ENCODE assay signal across 10 mouse cellular contexts in the genomic region with DNA sequence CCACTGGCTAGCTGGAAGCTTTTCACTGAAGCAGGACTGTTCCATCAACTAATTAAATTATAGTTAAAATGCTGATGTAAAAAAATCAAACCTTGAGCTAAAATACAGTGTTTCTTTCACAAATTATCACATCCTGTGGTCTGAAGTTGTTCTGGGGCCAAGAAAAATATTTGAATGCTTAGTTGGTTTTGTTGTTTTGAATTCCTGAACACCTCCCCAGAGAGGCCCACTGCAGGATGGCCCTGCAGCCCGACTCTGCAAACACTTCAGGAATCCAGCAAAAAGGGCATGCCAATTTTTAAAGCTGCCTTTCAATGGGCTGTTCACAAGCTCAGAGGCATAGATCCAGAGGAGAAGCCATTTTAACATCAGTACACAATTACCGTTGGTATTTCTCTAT. TPM values are rescaled to one million over a fixed set of nuclear protein-coding genes. Genes with fewer than 3 reads are reported as not detected.
A peak's percentile ranks its signal among the peaks of the same experiment; 100 is the strongest.
DNase-seq lines count a peak whose midpoint lies in the region; ATAC-seq and TF ChIP-seq lines count a peak whose summit lies in the region.
"Had no signal": no experiment of that assay in that cellular context is flagged by ENCODE, and none has a peak within 500 bp of the region (broad histone marks: within the 10 kb centered on the region; RNA-seq: fewer than 3 reads in every experiment).

No protein-coding gene starts in this region.

- no peak overlapping the region for H3K4me3 ChIP-seq in stomach, embryonic 14.5 days (ENCODE audit: low read depth, low read length)
- H3K4me3 ChIP-seq in stomach, postnatal 0 days (ENCODE audit: low read depth, low read length) = no peak overlapping the region

- 45% methylated on average over 2 of the region's 2 CpGs for WGBS in stomach, embryonic 14.5 days
- WGBS in stomach, postnatal 0 days = 37% methylated on average over 2 of the region's 2 CpGs

- DNase-seq in heart, adult 18-20 months = peak; percentile 54 to 73
- no peak for DNase-seq in heart, postnatal 36 days
- DNase-seq in stomach, postnatal 0 days (ENCODE audit: low spot score) = no peak
- DNase-seq in heart, postnatal 14 days = peak; percentile 19 to 27
- no peak for DNase-seq in frontal cortex, adult 2 months (ENCODE audit: extremely low spot score in 1 of 2, low spot score in 1 of 2)
- no peak for DNase-seq in left cerebral cortex, postnatal 25 days (ENCODE audit: low spot score in 2 of 2)
- DNase-seq in right cerebral cortex, postnatal 14 days = no peak
- DNase-seq: cerebellum, adult 9-10 months had no signal

- 0 out of 2 replicates have a peak overlapping the region, but pooled peaks have one; percentile 3 for H3K27ac ChIP-seq in stomach, embryonic 14.5 days (ENCODE audit: low read length)
- H3K27ac ChIP-seq in stomach, postnatal 0 days (replicated peaks) = no peak overlapping the region
- H3K27ac ChIP-seq: macrophage had no signal

- H3K9me3 ChIP-seq in stomach, embryonic 14.5 days (ENCODE audit: control insufficient read depth, low read depth, low read length) = no peaks in the 10 kb centered on the region
- H3K9me3 ChIP-seq in stomach, postnatal 0 days (ENCODE audit: control insufficient read depth, low read length) = no peaks in the 10 kb centered on the region

- TF ChIP-seq EP300 in stomach, postnatal 0 days (optimal IDR thresholded peaks at IDR 0.05) = no peak

- ATAC-seq in stomach, embryonic 14.5 days (ENCODE audit: insufficient number of reproducible peaks, insufficient read depth, low FRiP score, low read depth) = no peak
- ATAC-seq in stomach, postnatal 0 days (ENCODE audit: low FRiP score, low TSS enrichment) = no peak

- intact Hi-C loops in heart, postnatal 36 days (cut with DNase I) = loop anchor here (10.0 kb wide), 1 partner anchor 320 kb away; no protein-coding TSS in a partner anchor
- intact Hi-C loops in heart, postnatal 14 days (cut with DNase I) = loop anchor here (5.0 kb wide), 1 partner anchor 57 kb away; no protein-coding TSS in a partner anchor
- intact Hi-C loops in left cerebral cortex, postnatal 25 days (cut with DNase I) = no loop called here

- no peaks in the 10 kb centered on the region for H3K36me3 ChIP-seq in stomach, embryonic 14.5 days (ENCODE audit: control insufficient read depth, insufficient read depth, low read length)
- H3K36me3 ChIP-seq in stomach, postnatal 0 days (ENCODE audit: control insufficient read depth, insufficient read depth, low read length) = no peaks in the 10 kb centered on the region

- 0 out of 2 replicates have a peak, but pooled peaks cover 4% of the 10 kb centered on the region for H3K4me1 ChIP-seq in stomach, embryonic 14.5 days (ENCODE audit: control insufficient read depth, insufficient read depth, low read length)
- 0 out of 2 replicates have a peak, but pooled peaks cover 3% of the 10 kb centered on the region for H3K4me1 ChIP-seq in stomach, postnatal 0 days (replicated peaks; ENCODE audit: control insufficient read depth, insufficient read depth)

- H3K4me2 ChIP-seq in stomach, embryonic 14.5 days (replicated peaks; ENCODE audit: low read depth, low read length) = no peak overlapping the region
- H3K4me2 ChIP-seq in stomach, postnatal 0 days (replicated peaks; ENCODE audit: low read depth) = no peak overlapping the region

- no peak for TF ChIP-seq CTCF in stomach, postnatal 0 days (IDR thresholded peaks at IDR 0.05; ENCODE audit: low read depth)

- H3K27me3 ChIP-seq in stomach, embryonic 14.5 days (ENCODE audit: control insufficient read depth, insufficient read depth, low read length) = no peaks in the 10 kb centered on the region
- H3K27me3 ChIP-seq in stomach, postnatal 0 days (ENCODE audit: control insufficient read depth, insufficient read depth, low read length) = no peaks in the 10 kb centered on the region

- no peak overlapping the region for H3K9ac ChIP-seq in stomach, embryonic 14.5 days (replicated peaks; ENCODE audit: low read depth, low read length)
- no peak overlapping the region for H3K9ac ChIP-seq in stomach, postnatal 0 days (ENCODE audit: low read length)

RNA-seq across cellular contexts. Expression of gene Fam13c, which starts 54.2 kb away (rescaled TPM):
- total RNA-seq in heart, adult 18-20 months (2021) = 1 to 10 TPM; 3.9 to 5.3 TPM
- 1 to 10 TPM; 4.9 to 6.3 TPM for total RNA-seq in heart, postnatal 36 days (2021)
- 10.1 and 11.2 TPM in 2 replicates for polyA plus RNA-seq in stomach, embryonic 14.5 days (2014; fragmentation: Nextera tagmentation; extraction: Ambion mirVana)
- polyA plus RNA-seq in stomach, postnatal 0 days (2015; fragmentation: Nextera tagmentation; extraction: Ambion mirVana) = 4.9 and 5.4 TPM in 2 replicates
- 1 to 10 TPM; 6.0 to 7.7 TPM for total RNA-seq in heart, postnatal 14 days (2021)
- polyA plus RNA-seq in frontal cortex, adult 2 months (2012; rRNA removed) = 33.0 and 38.4 TPM in 2 replicates
- 10 to 100 TPM; 59.4 to 60.7 TPM for total RNA-seq in left cerebral cortex, postnatal 25 days (2021)
- polyA plus RNA-seq: macrophage had no signal

Comparison
In these comparisons a context has a peak if more than half of its experiments do, and no peak if none do; other contexts are left out.
1. DNase-seq: peak in heart, adult 18-20 months (2 of 2) and heart, postnatal 14 days (2 of 2); none in heart, postnatal 36 days (0 of 2), stomach, postnatal 0 days (single experiment), frontal cortex, adult 2 months (0 of 2), left cerebral cortex, postnatal 25 days (0 of 2) and right cerebral cortex, postnatal 14 days (single experiment).
2. RNA of gene Fam13c, which starts 54.2 kb away (total RNA-seq): 59.4 to 60.7 TPM in left cerebral cortex, postnatal 25 days; 6.0 to 7.7 TPM in heart, postnatal 14 days, 4.9 to 6.3 TPM in heart, postnatal 36 days and 3.9 to 5.3 TPM in heart, adult 18-20 months; every median in the first group is over 4 times any median in the second.